Mouse (Mus musculus): ENCODE measurements at regions not wholly inside any gene's neighbourhood (a gene's known extent, or its start where the extent isn't known, plus 50 kb on each side); places are given as distances from the start of the nearest gene placed in this dataset.

DNA sequence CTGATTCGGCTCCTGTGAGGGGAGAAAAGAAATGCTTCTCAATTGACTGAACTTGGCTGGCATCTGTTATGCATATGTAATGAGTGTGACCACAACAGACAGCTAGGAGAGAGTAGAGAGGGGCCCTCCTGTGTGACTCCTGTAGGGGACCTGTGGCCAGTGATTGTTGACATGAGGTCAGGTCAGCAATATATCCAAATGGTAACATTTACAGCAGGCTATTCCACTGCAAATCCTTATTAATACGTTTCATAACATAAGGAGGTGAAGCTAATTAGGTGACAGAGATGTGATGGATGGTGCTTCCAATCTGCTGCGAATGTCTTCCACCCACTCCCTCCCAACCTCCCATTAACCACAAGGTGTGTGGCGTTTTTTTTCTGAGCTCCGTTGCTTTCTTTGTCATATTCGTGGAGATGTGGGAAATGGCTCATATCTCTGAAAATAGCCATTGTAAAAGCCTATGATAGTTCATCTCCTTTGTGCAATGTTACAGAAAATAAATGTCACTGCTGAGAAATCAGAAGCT is 309.5 kb downstream of the Irx1 start:
- no peak for DNase-seq (ENCODE audit: low spot score)

DNA sequence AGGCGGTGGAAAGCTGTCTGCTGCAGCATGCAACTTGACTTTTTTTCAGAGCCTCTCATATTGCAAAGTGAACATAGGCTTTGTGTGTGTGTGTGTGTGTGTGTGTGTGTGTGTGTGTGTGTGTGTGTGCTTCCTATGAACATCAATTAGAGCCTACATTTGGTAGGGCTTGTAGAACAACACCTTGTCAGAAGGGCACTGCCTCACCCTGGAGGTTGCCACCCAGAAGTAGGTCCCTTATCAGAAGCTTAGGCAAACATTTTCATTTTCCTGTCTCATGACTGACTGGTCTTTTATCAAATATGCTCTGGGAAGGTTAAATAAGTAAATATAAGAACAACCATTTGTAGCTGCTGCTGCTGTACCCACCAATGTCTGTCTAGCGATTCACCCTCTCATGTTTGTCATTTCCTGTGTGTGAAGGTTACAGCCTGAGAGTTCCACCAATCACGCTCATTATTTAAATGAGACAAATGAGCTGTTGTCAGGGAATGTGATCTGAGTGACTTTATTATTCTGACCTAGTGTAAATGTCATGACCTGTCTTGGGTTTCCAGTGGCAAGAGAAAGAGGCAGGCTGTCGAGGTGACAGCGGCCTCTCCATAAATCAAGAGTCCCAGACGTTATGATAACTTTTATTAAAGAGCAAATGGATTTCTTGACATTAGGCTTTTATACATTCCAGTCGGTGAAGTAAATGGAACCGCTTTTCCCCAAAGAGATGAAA is 310.1 kb downstream of the Irx1 start:
- DNase-seq (ENCODE audit: low spot score), result no peak

DNA sequence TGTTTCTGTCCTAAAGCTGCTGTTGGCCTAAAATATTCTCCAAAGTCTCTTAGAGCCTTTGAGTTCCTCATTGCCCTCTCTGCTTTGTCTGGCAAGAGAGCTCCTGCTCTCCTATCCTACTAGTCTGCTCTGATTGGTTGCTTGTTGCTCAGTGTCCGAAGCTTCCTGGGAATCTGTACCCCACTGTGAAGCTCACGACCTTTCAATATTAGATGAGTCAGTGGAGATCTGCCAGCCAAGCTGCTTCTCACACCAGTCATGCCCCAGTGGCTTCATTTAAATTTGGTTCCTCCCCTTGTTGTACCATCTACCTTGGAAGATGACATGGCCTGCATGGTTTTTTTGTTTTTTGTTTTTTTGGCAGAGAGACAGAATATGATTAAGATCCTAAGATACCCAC is 313.6 kb downstream of the Irx1 start:
- DNase-seq (ENCODE audit: low spot score), result no peak

GRCm38 (mm10) chr13:71649031-71649430 is 314.5 kb downstream of the Irx1 start:
- no peak for DNase-seq (ENCODE audit: low spot score)

- no peak for DNase-seq (ENCODE audit: low spot score)
Measured at GRCm38 (mm10) chr13:71631447-71631846, 332.1 kb downstream of the Irx1 start.

- no peak for DNase-seq (ENCODE audit: low spot score)
Measured at GRCm38 (mm10) chr13:71617198-71617597, 346.3 kb downstream of the Irx1 start.

DNA sequence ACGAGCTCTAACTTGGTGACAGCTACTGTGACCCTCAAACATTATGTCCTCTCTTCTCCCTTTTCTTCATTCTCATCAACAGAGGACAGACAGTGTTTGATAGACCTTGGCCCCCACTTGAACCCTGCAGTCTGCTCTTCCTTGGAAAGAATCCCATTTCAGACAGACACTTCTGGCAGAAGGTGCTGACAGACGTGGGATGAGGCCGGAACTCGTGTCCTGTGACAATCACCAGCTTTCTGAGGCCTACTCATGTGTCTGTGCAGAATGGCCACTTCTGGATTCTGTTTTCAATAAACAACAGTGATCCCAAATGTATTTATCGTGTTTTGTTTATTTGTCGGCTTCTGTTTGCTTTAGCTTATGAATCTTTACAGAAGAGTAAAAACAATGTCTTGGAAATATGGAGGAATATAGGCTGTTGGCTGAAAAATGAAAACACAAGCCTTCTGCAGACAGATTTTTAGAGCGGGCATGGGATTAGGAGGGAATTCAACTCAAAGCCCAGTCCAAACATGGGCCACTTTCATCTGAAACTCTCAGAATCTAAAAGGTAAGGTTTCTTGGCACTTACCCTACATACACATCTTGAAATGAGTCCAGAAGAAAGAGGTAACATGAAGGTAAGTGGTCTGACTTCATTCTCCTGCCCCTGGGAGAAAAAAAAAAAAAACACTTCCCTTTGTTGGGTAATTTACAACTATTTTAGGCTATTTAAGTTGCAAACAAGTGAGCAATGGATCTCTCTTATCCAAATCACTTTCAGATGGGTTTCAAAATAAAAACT is 350.9 kb downstream of the Irx1 start:
- no peak for DNase-seq (ENCODE audit: low spot score)

DNA sequence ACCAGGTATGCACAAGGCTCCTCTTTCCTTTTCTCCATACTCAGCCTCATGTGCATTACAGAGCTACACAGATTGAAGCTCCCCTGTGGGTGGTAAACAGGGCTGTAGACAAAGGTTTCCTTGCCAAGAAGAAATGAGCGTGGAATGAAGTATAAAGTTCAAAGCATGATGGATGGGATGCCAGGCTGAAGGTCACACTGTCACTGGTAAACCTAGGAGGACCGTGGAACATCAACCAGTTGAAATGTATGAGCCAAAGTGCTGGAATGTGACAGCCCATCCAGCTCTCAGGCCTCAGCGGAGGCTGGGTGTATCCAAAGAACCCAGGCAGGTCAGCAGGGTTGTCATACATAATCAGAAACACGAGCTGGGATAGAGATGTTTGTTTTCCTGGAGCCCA is 381.0 kb downstream of the Irx1 start:
- no peak for DNase-seq (ENCODE audit: low spot score)

- no peak for DNase-seq (ENCODE audit: low spot score)
Measured at GRCm38 (mm10) chr13:71565895-71566294, 397.6 kb downstream of the Irx1 start.

DNA sequence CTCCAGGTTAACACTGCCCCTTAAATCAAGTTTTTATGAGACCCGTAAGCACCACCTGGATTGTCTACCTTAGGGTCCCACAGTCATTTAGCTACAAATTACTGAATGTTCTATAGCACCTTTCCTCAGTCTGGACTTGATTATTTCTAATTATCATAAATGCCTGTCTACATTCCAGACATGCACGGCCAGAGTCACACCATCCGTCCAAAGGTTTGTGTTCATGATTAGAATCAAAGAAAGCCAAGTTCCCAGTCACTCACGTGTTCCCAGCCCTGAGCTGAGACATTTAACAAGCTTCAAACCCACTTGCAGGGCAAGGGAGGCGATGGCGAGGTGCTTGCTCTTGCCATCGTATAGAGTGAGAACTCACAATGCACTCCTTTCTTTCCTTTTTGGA is 398.1 kb downstream of the Irx1 start:
- no peak for DNase-seq (ENCODE audit: low spot score)

DNA sequence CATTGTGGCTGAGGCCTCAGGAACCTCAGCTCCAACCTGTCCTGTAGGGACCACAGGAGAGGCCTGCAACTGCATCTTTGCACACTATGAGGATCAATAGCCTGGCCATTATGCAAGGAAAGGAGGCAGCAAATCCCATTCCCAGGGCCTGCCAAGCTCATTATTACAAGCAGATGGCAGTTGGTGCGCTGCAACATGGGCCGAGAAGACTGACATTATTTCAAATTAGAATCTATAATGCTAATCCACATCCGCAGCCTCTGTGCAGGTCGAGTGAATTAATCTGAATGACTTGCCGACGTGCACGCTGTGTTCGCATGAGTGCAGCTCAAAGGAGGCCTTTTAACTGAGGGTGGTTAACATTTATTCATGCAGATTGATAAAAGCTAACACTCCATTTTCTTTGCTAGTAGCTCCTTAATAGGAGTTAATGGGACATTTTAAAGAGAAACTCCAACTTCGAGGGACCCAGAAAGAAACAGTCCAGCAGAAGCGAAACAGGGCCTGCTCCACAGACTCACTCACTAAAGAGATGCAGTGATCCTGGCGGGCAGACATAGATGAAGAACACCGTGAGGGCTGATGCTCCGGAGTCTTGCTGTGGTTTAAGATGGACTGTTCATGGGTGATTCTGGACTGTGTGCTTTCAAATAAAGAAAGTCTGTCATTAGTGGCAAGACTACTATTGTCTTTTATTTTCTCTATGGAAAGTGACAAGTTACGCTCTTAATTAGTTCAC is 404.9 kb downstream of the Irx1 start:
- DNase-seq (ENCODE audit: low spot score), result no peak

DNA sequence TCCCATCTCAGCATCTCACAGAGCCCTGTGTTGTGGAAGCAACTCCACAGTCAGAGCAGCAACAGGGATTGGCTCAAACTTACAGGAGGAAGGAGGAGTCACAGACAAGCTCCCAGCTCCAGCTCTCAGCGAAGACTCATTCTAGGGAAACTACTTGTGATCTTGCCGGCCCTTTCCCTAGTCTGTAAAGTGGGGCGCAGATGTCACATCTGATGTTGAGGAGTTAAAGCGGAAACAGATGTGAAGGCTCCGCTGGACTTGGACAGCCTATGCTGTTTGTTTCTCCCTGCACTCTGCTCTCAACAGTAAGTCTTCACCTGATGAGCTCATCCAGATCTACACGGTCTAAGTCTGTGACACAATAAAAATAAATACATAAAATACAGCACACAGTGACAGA is 408.1 kb downstream of the Irx1 start:
- DNase-seq (ENCODE audit: low spot score), result no peak

GRCm38 (mm10) chr13:71550109-71550508 is 413.4 kb downstream of the Irx1 start:
- DNase-seq (ENCODE audit: low spot score), result no peak

DNA sequence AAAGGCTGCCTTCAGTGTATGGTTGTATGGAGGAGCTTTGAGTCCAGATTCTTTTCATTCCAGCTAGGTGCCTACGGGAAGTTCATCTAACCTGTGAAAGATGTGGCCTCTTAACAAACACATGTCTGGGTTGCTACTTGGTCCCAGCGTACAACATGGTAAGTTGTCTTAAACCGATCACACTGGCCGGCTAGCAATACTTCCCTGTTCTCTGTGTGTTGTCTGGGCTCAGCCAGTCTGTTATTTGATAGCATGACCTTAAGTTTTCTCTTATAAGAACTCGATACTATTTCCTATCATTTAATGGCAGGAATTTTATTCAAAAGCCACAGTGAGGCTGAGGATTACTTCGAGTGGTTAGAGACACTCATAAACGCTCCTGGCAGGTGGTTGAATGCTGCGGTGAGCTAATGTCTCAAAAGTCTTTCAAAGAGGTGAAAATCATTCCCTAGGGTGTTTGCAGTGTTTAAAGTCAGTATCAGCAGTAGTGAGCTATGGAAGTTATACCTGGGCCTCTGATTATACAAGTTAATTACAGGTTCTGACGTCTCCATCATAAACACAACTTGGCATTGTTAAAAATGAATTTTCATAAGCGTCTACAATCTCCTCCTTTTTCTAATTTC is 414.2 kb downstream of the Irx1 start:
- DNase-seq (ENCODE audit: low spot score), result no peak

DNA sequence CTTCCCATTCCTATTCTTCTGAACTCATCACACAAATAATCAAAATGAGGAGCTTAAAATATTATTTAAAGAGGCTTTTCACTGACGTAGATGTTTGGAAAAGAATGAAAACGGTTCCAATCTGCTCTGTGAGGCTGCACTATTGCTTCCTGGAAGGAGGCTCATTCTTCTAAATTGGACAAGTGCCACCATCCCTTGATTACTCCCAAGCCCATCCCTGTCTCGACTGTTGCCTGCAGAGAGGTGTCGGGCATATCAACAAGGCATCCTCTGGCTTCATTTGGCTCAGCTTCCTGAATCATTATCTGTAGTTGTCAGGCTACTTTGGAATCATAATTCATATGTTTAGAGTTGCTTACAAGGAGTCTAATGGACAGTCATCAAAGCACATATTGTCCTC is 425.3 kb downstream of the Irx1 start:
- no peak for DNase-seq (ENCODE audit: low spot score)

- DNase-seq (ENCODE audit: low spot score), result no peak
Measured at GRCm38 (mm10) chr13:71532796-71533351, 430.6 kb downstream of the Irx1 start.

- DNase-seq (ENCODE audit: low spot score), result no peak
Measured at GRCm38 (mm10) chr13:71529397-71530122, 434.0 kb downstream of the Irx1 start.

- no peak for DNase-seq (ENCODE audit: low spot score)
Measured at GRCm38 (mm10) chr13:71517776-71518175, 445.7 kb downstream of the Irx1 start.

- DNase-seq (ENCODE audit: low spot score), result no peak
Measured at GRCm38 (mm10) chr13:71513204-71513603, 450.3 kb downstream of the Irx1 start.

GRCm38 (mm10) chr13:71507956-71508401 is 455.5 kb downstream of the Irx1 start:
- DNase-seq (ENCODE audit: low spot score), result no peak

DNA sequence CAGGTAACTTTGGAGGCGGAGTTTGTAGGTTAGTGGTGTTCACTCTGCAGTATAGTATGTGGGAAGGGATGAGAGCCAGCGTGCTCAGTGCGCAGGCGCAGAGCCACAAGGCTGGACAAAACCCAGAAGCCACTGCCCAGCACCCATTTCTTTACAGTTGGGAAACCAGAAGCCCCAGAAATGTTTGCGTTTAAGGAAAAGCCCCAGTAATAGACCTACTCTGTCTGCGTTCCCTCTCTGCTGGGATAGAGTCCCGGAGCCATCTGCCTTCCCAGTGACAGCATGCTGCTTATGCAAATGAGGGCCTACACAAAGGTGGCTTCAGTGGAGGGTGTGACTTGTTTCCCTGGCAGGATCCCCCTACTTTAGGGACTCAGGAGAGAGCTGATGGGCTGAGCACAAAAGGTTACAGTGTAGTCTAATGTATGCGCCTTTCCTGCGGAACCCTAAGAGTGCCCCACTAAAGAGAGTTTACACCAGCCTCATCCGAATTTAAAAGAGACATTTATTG is 456.0 kb downstream of the Irx1 start:
- DNase-seq (ENCODE audit: low spot score), result no peak
